Mouse (Mus musculus): Measurements from ENCODE around the gene Col15a1. TPM values are rescaled to one million over a fixed set of nuclear protein-coding genes. Genes with fewer than 3 reads are reported as not detected.

Col15a1 gene
- polyA plus RNA-seq, 1 experiment from 2014 or later = 22.1 TPM

DNA sequence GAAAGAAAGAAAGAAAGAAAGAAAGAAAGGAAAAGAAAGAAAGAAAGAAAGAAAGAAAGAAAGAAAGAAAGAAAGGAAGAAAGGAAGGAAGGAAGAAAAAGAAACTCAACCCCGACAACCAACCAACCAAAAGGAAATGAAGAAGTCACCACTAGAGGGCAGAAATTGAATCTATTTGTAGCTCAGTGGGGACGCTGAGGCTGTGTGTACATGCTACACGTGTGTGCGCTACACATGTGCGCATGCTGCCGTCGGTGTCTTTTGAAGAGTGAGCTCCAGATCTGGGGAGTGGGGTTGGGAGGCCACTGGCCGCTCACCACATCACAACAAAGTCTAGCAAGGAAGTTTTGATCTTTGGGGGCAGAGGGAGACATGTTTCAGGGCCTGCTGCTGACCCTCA, 38.9 kb downstream of the Col15a1 start:
- Histone ChIP-seq H3K9me3 (replicated peaks) (no peaks in the 10 kb centered on the region), H3K36me3 (no peaks in the 10 kb centered on the region)
- ATAC-seq (ENCODE audit: insufficient number of reproducible peaks, low FRiP score, low TSS enrichment, low read depth) = no peak

DNA sequence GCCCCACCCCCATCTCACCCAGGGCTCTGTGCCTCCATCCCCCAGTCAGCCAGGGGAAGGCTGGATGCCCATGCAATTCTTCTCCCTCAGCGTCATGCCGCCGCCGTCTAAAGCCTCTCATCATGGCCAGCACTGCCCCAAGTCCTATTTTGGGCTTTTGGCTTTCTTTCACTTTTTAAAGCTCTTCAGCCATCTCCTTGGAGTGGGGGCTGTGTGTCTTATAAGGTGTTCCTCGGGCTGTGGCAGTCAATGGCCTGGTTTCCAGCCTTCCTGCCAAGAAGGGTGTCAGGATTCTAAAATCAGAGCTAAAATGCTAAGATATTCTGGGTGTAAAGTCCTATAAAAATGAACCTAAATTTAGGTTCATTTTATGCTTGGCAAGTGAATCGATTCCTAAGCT, 39.6 kb downstream of the Col15a1 start:
- Histone ChIP-seq H3K9ac (no peak overlapping the region), H3K4me2 (replicated peaks) (no peak overlapping the region), H3K27me3 (no peaks in the 10 kb centered on the region), H3K27ac (replicated peaks) (no peak overlapping the region), H3K4me1 (0 out of 2 replicates have a peak, but pooled peaks cover 19% of the 10 kb centered on the region), H3K9me3 (replicated peaks) (no peaks in the 10 kb centered on the region), H3K36me3 (no peaks in the 10 kb centered on the region), H3K4me3 (replicated peaks) (no peak overlapping the region)
- no peak for ATAC-seq (ENCODE audit: insufficient number of reproducible peaks, low FRiP score, low TSS enrichment, low read depth)
- 62% methylated on average over 6 of the region's 6 CpGs for WGBS

More for the DNA sequence above, 38.9 kb downstream of the Col15a1 start:
- WGBS = 50% methylated on average over 8 of the region's 8 CpGs
- no peaks in the 10 kb centered on the region for H3K27me3 ChIP-seq
- no peak overlapping the region for H3K4me2 ChIP-seq (replicated peaks)
- H3K27ac ChIP-seq (replicated peaks) = no peak overlapping the region
- no peak overlapping the region for H3K9ac ChIP-seq
- no peak overlapping the region for H3K4me3 ChIP-seq (replicated peaks)
- H3K4me1 ChIP-seq = 0 out of 2 replicates have a peak, but pooled peaks cover 17% of the 10 kb centered on the region

DNA sequence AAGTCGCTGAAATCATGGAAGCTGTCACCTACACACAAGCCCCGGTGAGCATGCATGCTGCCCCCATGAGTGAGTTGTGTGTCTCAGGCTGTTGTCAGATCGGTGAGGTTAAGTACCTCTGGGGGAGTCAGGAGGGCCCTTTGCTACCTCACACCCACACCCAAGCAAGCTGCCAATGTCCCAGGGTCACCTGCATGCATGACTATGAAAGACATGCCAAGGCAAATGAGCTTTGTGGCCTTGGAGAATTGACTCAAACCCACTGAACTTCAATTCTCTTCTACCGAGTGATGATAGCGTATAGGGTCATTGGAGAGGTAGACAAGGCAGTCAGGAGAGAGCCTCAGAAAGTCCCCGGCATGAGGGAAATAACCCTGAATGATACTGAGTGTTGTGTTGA, 41.2 kb downstream of the Col15a1 start:
- no peak for ATAC-seq (ENCODE audit: insufficient number of reproducible peaks, low FRiP score, low TSS enrichment, low read depth)
- Histone ChIP-seq H3K4me1 (0 out of 2 replicates have a peak, but pooled peaks cover 16% of the 10 kb centered on the region), H3K4me2 (replicated peaks) (no peak overlapping the region), H3K27ac (replicated peaks) (no peak overlapping the region), H3K9ac (no peak overlapping the region), H3K4me3 (replicated peaks) (no peak overlapping the region), H3K36me3 (no peaks in the 10 kb centered on the region), H3K9me3 (replicated peaks) (no peaks in the 10 kb centered on the region), H3K27me3 (no peaks in the 10 kb centered on the region)
- WGBS = 86% methylated on average over 6 of the region's 6 CpGs

DNA sequence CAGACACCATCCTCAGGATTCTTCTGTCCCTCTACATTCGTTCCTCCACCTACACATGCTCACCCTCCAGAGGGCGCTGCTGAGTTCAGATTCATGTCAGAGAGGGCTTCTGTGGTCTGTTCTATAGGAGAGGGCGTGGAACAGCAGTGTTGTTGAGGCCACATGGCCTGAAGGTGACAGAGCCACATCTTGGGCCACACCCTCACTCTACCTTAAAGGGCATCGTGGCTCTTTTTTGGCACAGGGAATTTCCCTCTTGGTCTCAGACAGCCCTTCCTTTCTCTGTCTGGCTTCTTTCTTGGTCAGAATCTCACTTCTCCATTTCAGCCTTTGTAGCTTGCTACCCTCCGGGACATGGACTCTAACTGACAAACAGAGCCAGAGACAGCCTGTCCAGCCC, 43.1 kb downstream of the Col15a1 start:
- WGBS = 41% methylated on average over 5 of the region's 5 CpGs
- ATAC-seq (ENCODE audit: insufficient number of reproducible peaks, low FRiP score, low TSS enrichment, low read depth) = no peak
- no peaks in the 10 kb centered on the region for H3K9me3 ChIP-seq (replicated peaks)
- H3K9ac ChIP-seq = no peak overlapping the region
- H3K36me3 ChIP-seq = no peaks in the 10 kb centered on the region
- no peaks in the 10 kb centered on the region for H3K27me3 ChIP-seq
- no peak overlapping the region for H3K27ac ChIP-seq (replicated peaks)
- no peak overlapping the region for H3K4me2 ChIP-seq (replicated peaks)
- peaks cover 21% of the 10 kb centered on the region for H3K4me1 ChIP-seq
- H3K4me3 ChIP-seq (replicated peaks) = no peak overlapping the region

DNA sequence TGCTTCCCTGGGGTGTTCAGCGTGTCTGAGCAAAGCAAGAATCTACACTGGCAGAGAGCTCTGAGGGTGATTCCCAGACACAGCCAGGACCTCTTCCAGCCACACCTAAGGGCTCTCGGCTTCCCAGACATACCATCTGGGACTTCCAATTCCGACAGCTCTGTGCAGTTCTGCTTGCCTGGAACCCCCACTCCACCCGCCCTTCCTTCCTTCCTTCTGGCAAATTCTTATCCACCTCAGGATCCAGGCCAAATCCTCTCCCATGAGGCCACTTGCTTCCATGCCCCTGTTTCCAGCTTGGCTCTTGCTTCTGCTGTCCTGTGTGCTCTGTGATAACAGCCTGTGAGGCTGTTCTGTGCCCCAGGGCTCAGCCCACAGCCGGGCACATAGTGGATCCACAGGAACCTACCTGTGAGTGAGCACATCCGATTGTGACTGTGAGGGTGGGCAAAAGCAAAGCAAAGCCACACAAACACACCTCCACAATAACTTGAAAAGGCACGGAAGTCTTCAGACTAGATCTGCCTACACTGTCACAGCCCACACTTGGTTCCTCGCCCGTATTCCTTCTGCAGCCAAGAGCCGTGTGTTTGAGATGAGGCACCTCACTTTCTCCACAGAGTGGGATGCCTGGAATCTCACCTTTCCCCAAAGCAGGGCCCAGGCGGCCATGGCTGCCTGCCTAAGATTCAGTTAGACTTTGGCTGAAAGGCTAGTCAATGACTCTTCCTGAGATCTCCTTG, 43.9 kb downstream of the Col15a1 start:
- Histone ChIP-seq H3K4me3 (replicated peaks) (no peak overlapping the region), H3K9ac (no peak overlapping the region), H3K4me1 (peaks cover 21% of the 10 kb centered on the region), H3K27ac (replicated peaks) (no peak overlapping the region), H3K27me3 (no peaks in the 10 kb centered on the region), H3K9me3 (replicated peaks) (no peaks in the 10 kb centered on the region), H3K36me3 (no peaks in the 10 kb centered on the region), H3K4me2 (replicated peaks) (no peak overlapping the region)
- 63% methylated on average over 11 of the region's 11 CpGs for WGBS
- ATAC-seq (ENCODE audit: insufficient number of reproducible peaks, low FRiP score, low TSS enrichment, low read depth) = no peak

DNA sequence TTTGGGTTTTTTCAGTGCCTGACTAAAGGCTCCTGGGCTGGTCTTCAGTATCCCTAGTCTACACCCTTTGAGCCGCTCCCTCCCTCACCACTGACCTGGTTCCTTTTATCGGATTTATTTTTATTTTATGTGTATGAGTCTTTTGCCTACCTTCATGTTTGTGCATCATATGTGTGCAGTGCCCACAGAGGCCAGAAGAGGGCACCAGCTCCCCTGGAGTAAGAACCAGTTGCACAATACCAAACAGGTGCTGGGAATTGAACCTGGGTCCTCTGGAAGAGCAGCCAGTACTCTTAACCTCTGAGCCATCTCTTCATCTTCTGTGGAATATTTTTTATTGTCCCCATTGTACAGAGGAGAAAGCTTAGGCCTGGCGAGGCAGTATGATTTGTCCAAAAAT, 44.7 kb downstream of the Col15a1 start:
- H3K4me2 ChIP-seq (replicated peaks) = no peak overlapping the region
- no peak overlapping the region for H3K9ac ChIP-seq
- H3K36me3 ChIP-seq = no peaks in the 10 kb centered on the region
- 92% methylated on average over 3 of the region's 3 CpGs for WGBS
- H3K9me3 ChIP-seq (replicated peaks) = no peaks in the 10 kb centered on the region
- peaks cover 19% of the 10 kb centered on the region for H3K4me1 ChIP-seq
- H3K27me3 ChIP-seq = no peaks in the 10 kb centered on the region
- no peak overlapping the region for H3K27ac ChIP-seq (replicated peaks)
- H3K4me3 ChIP-seq (replicated peaks) = no peak overlapping the region
- no peak for ATAC-seq (ENCODE audit: insufficient number of reproducible peaks, low FRiP score, low TSS enrichment, low read depth)

DNA sequence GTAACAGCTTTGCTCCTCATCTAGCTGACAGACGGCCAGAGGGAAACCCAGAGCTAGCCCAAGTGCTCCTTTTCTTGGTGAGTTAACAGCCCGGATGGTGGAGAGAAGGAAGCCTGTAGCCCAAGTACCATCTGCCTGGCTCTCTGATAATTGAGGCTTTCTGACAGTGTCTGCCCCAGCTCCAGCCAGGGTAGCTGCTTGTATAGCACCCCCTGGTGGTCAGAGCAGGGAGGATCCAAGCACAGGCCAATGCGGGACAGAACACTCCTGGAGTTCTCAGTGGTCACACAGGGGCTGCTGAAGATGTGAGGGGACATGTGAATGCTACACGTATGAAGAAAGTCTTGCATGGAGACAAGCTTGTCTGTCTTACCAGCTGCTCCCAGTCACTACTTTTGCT, 47.7 kb downstream of the Col15a1 start:
- 0 out of 2 replicates have a peak, but pooled peaks have one; percentile 25 for ATAC-seq (ENCODE audit: insufficient number of reproducible peaks, low FRiP score, low TSS enrichment, low read depth)
- no peaks in the 10 kb centered on the region for H3K36me3 ChIP-seq
- H3K9ac ChIP-seq = no peak overlapping the region
- WGBS = 54% methylated on average over 4 of the region's 4 CpGs
- H3K27me3 ChIP-seq = no peaks in the 10 kb centered on the region
- H3K27ac ChIP-seq (replicated peaks) = no peak overlapping the region
- H3K9me3 ChIP-seq (replicated peaks) = no peaks in the 10 kb centered on the region
- H3K4me2 ChIP-seq (replicated peaks) = no peak overlapping the region
- H3K4me1 ChIP-seq = peaks cover 15% of the 10 kb centered on the region
- H3K4me3 ChIP-seq (replicated peaks) = no peak overlapping the region

DNA sequence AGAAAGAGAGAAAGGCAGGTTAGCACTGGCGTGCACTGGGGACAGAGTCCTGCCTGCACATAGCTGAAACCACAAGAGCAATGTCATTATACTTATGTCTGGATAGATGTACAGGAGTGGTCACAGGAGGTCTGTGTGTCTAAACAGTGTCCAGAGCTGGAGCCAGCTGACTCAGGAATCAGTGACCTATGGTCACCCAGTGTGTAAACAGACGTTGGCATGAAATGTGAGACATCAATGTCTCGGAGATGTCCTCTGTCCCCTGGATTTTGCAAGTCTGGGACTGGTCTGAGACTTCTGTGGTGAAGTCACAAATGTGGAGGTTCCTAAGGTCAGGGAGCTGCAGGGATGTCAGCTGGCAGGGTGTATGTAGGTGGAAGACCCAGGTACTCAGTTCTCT, 50.2 kb downstream of the Col15a1 start:
- 66% methylated on average over 3 of the region's 3 CpGs for WGBS
- ATAC-seq (ENCODE audit: insufficient number of reproducible peaks, low FRiP score, low TSS enrichment, low read depth) = no peak

DNA sequence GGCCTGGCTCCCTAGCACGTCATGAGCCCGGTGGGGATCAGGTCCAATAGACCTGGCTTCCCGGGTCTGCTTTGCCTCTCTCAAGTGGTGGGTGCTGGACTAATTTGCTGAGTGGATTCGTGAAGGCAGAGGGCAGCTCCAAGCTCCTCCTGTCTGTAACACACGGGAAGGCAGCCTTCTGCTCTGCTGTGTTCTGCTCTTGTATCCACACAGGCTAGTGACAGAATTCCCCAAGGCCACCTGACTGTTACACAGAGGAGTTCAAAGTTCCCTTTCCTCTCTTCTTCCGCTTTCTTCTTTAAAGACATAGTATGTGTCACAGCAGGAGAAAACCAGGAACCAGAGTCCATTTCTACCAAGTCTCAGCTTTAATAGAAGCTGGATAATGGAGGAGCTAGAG, 53.1 kb downstream of the Col15a1 start:
- Histone ChIP-seq H3K9ac (no peak overlapping the region), H3K4me2 (replicated peaks) (no peak overlapping the region), H3K4me1 (no peaks in the 10 kb centered on the region), H3K9me3 (replicated peaks) (no peaks in the 10 kb centered on the region), H3K36me3 (no peaks in the 10 kb centered on the region), H3K4me3 (replicated peaks) (no peak overlapping the region), H3K27me3 (no peaks in the 10 kb centered on the region), H3K27ac (replicated peaks) (no peak overlapping the region)
- WGBS = 77% methylated on average over 6 of the region's 6 CpGs
- no peak; the same call in 1 of the 2 replicates for ATAC-seq (ENCODE audit: insufficient number of reproducible peaks, low FRiP score, low TSS enrichment, low read depth)

More for the DNA sequence above, 50.2 kb downstream of the Col15a1 start:
- H3K4me2 ChIP-seq (replicated peaks) = no peak overlapping the region
- no peak overlapping the region for H3K9ac ChIP-seq
- no peaks in the 10 kb centered on the region for H3K27me3 ChIP-seq
- no peaks in the 10 kb centered on the region for H3K9me3 ChIP-seq (replicated peaks)
- no peak overlapping the region for H3K4me3 ChIP-seq (replicated peaks)
- peaks cover 7% of the 10 kb centered on the region for H3K4me1 ChIP-seq
- H3K36me3 ChIP-seq = no peaks in the 10 kb centered on the region
- H3K27ac ChIP-seq (replicated peaks) = no peak overlapping the region

DNA sequence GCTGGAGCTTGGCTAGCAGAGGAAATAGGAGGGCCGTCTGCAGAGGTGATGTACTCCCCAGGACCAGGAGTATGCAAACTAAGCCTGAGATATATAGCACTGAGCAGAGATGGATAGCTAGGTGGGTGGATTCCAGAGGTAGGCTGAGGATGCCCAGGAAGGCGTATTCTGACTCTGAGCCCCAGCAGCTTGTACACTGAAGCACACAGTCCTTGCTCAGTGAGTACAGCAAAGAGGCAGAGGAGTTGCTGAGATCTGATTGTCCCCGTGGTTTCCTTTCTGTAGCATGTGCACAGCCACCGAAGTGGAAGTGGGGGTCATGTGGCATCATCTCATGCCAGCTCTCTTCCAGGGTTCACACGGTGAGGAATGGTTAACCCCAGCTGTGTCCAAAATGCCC, 54.0 kb downstream of the Col15a1 start:
- no peak for ATAC-seq (ENCODE audit: insufficient number of reproducible peaks, low FRiP score, low TSS enrichment, low read depth)
- Histone ChIP-seq H3K36me3 (no peaks in the 10 kb centered on the region), H3K9me3 (replicated peaks) (no peaks in the 10 kb centered on the region), H3K27me3 (no peaks in the 10 kb centered on the region), H3K4me1 (no peaks in the 10 kb centered on the region), H3K4me2 (replicated peaks) (no peak overlapping the region), H3K4me3 (replicated peaks) (no peak overlapping the region), H3K27ac (replicated peaks) (no peak overlapping the region), H3K9ac (no peak overlapping the region)
- 64% methylated on average over 5 of the region's 5 CpGs for WGBS

DNA sequence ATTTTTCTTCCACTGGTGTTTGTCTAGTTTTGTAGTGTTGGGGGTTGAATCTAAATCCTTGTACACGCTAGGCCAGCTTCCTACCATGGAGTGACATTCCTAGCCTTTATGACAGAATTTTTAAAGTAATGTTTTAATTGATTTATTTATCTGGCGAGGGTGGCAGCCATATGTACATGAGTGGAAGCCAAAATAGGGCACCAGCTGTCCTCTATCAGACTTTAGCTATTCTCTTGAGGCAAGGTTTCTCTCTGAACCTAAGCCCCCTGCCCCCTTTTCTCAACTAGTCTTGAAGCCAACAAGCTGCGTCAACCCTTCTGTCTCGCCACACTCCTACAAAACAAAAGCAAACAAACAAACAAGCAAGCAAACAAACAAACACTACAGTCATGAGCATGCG, 57.6 kb downstream of the Col15a1 start:
- no peak for ATAC-seq (ENCODE audit: insufficient number of reproducible peaks, low FRiP score, low TSS enrichment, low read depth)
- no peak overlapping the region for H3K4me3 ChIP-seq (replicated peaks)

More for the DNA sequence above, 57.6 kb downstream of the Col15a1 start:
- Histone ChIP-seq H3K9ac (no peak overlapping the region), H3K27me3 (no peaks in the 10 kb centered on the region), H3K9me3 (replicated peaks) (no peaks in the 10 kb centered on the region), H3K4me2 (replicated peaks) (no peak overlapping the region), H3K27ac (replicated peaks) (no peak overlapping the region), H3K4me1 (no peaks in the 10 kb centered on the region), H3K36me3 (no peaks in the 10 kb centered on the region)
- 79% methylated on average over 5 of the region's 5 CpGs for WGBS

Data from embryonic facial prominence, embryonic 15.5 days (tissue).